Mouse (Mus musculus): ENCODE data around the gene Bloc1s1. TPM values are rescaled to one million over a fixed set of nuclear protein-coding genes. Genes with fewer than 3 reads are reported as not detected.

The Bloc1s1 gene
- polyA plus RNA-seq, 1 experiment = 44.5 TPM

DNA sequence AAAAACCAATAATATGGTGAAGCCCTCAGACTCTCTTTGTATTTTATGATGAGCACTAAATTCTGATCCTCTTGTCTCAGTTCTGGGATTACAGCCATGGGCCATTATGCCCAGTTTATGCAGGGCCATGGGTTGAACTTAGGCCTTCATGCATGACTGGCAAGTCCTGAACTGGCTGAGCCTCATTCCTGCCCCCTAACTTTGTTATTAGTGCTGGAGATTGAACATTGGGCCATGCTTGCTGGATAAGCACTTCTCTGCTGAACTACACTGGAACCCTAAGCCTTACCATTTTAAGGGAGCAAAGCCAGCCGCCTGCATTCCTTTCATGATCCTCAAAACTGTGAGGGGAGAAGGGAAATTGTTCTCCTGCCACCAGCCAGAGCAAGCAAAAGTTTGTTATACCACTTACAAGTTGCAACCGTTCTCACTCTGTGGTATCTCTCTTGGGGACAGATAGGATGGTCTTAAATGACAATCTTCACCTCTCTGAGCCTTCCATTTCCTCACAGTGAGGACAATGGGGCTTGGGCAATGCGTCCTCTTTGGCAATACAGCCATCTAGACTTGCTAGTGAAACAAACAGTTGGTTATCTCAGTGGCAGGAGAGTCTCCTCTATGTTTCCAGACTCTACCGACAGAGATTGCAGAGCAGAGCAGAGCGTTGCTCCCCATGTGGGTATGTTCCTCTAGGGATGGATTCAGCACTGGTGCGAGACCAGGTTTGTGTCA is 23.9 kb downstream of the Bloc1s1 start:
- H3K9me3 ChIP-seq (replicated peaks; ENCODE audit: control insufficient read depth, insufficient read depth, low read length, poor library complexity, severe bottlenecking) = no peaks in the 10 kb centered on the region
- H3K9ac ChIP-seq (ENCODE audit: low read depth, poor library complexity, severe bottlenecking) = no peak overlapping the region
- H3K36me3 ChIP-seq (ENCODE audit: control insufficient read depth, insufficient read depth, low read length, poor library complexity, severe bottlenecking) = no peaks in the 10 kb centered on the region
- TF ChIP-seq POLR2A (IDR thresholded peaks at IDR 0.05; ENCODE audit: insufficient read depth, low read length) = no peak
- no peak for TF ChIP-seq EP300 (IDR thresholded peaks at IDR 0.05; ENCODE audit: insufficient read depth, low read depth, low read length)
- TF ChIP-seq CTCF (IDR thresholded peaks at IDR 0.05; ENCODE audit: low read depth, low read length) = no peak
- H3K4me3 ChIP-seq (ENCODE audit: low read depth, low read length) = no peak overlapping the region
- peak overlapping the region; percentile 40 for H3K27ac ChIP-seq (ENCODE audit: insufficient read depth, low read length)
- H3K27me3 ChIP-seq (ENCODE audit: control insufficient read depth, insufficient read depth, low read length, poor library complexity, severe bottlenecking) = no peaks in the 10 kb centered on the region; the same call in 1 of the 2 replicates
- H3K4me1 ChIP-seq (ENCODE audit: control insufficient read depth, insufficient read depth, low read length) = peaks cover 5% of the 10 kb centered on the region

DNA sequence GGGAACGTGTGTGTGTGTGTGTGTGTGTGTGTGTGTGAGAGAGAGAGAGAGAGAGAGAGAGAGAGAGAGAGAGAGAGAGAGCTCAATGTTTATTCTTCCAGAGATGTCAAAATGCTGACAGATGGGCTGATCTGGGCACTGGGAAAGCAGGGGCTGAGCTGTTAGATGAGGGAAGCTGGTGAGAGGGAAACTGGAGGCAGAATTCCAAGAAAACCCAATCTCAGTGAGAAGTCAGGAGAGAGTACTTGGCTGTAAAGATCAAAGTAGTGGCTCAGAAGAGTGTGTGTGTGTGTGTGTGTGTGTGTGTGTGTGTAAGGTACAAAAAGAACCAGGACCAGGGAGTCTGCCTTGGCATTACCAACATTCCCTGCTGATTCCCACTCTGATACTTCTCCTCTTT is 26.3 kb downstream of the Bloc1s1 start:
- TF ChIP-seq CTCF (IDR thresholded peaks at IDR 0.05; ENCODE audit: low read depth, low read length) (no peak), POLR2A (IDR thresholded peaks at IDR 0.05; ENCODE audit: insufficient read depth, low read length) (no peak), EP300 (IDR thresholded peaks at IDR 0.05; ENCODE audit: insufficient read depth, low read depth, low read length) (no peak)
- H3K4me1 ChIP-seq (ENCODE audit: control insufficient read depth, insufficient read depth, low read length) = peaks cover 3% of the 10 kb centered on the region
- no peaks in the 10 kb centered on the region; the same call in 1 of the 2 replicates for H3K27me3 ChIP-seq (ENCODE audit: control insufficient read depth, insufficient read depth, low read length, poor library complexity, severe bottlenecking)
- no peaks in the 10 kb centered on the region for H3K36me3 ChIP-seq (ENCODE audit: control insufficient read depth, insufficient read depth, low read length, poor library complexity, severe bottlenecking)
- H3K9ac ChIP-seq (ENCODE audit: low read depth, poor library complexity, severe bottlenecking) = no peak overlapping the region
- H3K4me3 ChIP-seq (ENCODE audit: low read depth, low read length) = no peak overlapping the region
- no peaks in the 10 kb centered on the region for H3K9me3 ChIP-seq (replicated peaks; ENCODE audit: control insufficient read depth, insufficient read depth, low read length, poor library complexity, severe bottlenecking)
- H3K27ac ChIP-seq (ENCODE audit: insufficient read depth, low read length) = no peak overlapping the region

DNA sequence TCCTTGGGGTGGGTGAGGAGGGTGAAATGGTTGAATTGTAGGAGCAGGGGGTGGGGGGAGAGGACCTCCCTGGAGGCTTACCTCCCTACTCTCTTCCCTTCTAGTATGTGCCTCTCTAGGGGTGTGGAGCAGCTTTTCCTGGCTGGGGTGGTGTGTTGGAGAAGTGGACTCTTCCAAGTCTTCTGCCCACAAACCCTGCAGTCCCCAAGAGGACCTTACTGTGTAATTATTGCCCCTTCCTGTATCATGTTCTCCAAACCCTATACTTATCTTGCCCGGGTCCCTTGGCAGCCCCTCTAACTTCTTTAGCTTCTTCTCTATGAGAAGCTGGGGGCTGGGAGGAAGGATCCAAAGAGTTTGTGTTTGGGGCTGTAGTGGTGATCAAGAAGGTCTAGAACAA is 27.0 kb downstream of the Bloc1s1 start:
- no peaks in the 10 kb centered on the region for H3K9me3 ChIP-seq (replicated peaks; ENCODE audit: control insufficient read depth, insufficient read depth, low read length, poor library complexity, severe bottlenecking)
- TF ChIP-seq POLR2A (IDR thresholded peaks at IDR 0.05; ENCODE audit: insufficient read depth, low read length) (no peak), CTCF (IDR thresholded peaks at IDR 0.05; ENCODE audit: low read depth, low read length) (no peak), EP300 (IDR thresholded peaks at IDR 0.05; ENCODE audit: insufficient read depth, low read depth, low read length) (no peak)
- H3K27ac ChIP-seq (ENCODE audit: insufficient read depth, low read length) = no peak overlapping the region
- no peaks in the 10 kb centered on the region; the same call in 1 of the 2 replicates for H3K27me3 ChIP-seq (ENCODE audit: control insufficient read depth, insufficient read depth, low read length, poor library complexity, severe bottlenecking)
- H3K4me3 ChIP-seq (ENCODE audit: low read depth, low read length) = no peak overlapping the region
- no peaks in the 10 kb centered on the region for H3K36me3 ChIP-seq (ENCODE audit: control insufficient read depth, insufficient read depth, low read length, poor library complexity, severe bottlenecking)
- no peak overlapping the region for H3K9ac ChIP-seq (ENCODE audit: low read depth, poor library complexity, severe bottlenecking)
- peaks cover 3% of the 10 kb centered on the region for H3K4me1 ChIP-seq (ENCODE audit: control insufficient read depth, insufficient read depth, low read length)

DNA sequence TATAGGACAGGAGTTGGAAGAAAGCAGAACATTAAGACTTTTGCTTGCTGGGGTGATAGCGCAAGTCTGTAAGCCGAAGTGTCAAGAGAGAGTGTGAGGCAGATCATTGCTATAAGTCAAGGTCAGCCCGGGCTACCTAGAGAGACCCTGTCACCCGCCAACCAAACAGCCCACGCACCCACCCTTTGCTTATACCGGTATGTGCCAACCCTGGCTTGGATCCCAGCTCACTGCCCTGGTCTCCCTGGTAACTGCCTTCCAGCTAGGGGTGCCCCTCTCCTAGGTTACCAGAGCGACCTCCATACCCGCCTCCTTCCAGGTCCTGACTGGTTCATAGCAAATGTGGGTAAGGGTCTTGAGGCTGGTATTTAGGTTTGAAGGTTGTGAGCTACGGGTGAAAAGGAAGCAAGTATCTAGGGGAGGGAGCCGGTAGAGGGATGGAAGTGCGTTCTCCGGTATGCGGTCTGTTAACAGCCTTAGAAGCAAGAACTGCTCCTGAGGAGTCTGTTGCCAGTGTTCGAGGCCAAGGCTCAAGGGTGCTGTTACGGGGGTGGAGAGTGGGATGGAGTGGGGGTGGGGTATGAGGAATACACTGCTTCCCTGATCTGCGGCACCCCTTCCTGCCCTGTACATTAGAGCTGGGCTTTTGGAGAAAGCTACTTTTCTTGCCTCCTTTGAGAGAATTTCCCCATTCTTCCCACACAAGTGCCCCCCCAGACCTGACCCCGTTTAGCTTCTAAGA is 27.7 kb downstream of the Bloc1s1 start:
- TF ChIP-seq CTCF (IDR thresholded peaks at IDR 0.05; ENCODE audit: low read depth, low read length) (no peak), POLR2A (IDR thresholded peaks at IDR 0.05; ENCODE audit: insufficient read depth, low read length) (no peak), EP300 (IDR thresholded peaks at IDR 0.05; ENCODE audit: insufficient read depth, low read depth, low read length) (no peak)
- Histone ChIP-seq H3K9me3 (replicated peaks; ENCODE audit: control insufficient read depth, insufficient read depth, low read length, poor library complexity, severe bottlenecking) (no peaks in the 10 kb centered on the region), H3K36me3 (ENCODE audit: control insufficient read depth, insufficient read depth, low read length, poor library complexity, severe bottlenecking) (no peaks in the 10 kb centered on the region), H3K27me3 (ENCODE audit: control insufficient read depth, insufficient read depth, low read length, poor library complexity, severe bottlenecking) (no peaks in the 10 kb centered on the region; the same call in 1 of the 2 replicates), H3K27ac (ENCODE audit: insufficient read depth, low read length) (no peak overlapping the region), H3K9ac (ENCODE audit: low read depth, poor library complexity, severe bottlenecking) (0 out of 2 replicates have a peak overlapping the region, but pooled peaks have one; percentile 24), H3K4me1 (ENCODE audit: control insufficient read depth, insufficient read depth, low read length) (peaks cover 3% of the 10 kb centered on the region), H3K4me3 (ENCODE audit: low read depth, low read length) (peak overlapping the region; percentile 52)

DNA sequence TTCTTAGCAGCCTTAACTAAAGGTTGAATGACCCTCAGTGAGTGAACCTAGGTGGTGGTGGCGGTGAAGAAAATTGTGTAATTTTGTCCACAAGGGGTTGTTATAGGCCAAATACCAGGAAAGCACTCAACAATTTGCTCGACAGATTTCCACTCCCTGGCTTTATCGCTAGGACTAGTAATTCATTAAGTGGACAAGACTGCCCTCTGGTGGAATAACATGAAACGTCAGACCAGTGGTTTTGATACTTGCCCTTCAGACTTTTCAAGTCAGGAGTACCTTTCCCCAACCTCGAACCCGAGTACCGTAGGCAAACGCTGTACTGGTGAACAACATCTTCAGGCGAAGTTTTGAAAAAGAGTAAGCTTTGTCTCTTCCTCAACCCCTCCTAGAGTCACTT is 28.4 kb downstream of the Bloc1s1 start:
- H3K9ac ChIP-seq (ENCODE audit: low read depth, poor library complexity, severe bottlenecking) = no peak overlapping the region
- peaks cover 3% of the 10 kb centered on the region for H3K4me1 ChIP-seq (ENCODE audit: control insufficient read depth, insufficient read depth, low read length)
- TF ChIP-seq CTCF (IDR thresholded peaks at IDR 0.05; ENCODE audit: low read depth, low read length) = peak; percentile 7
- no peak for TF ChIP-seq EP300 (IDR thresholded peaks at IDR 0.05; ENCODE audit: insufficient read depth, low read depth, low read length)

DNA sequence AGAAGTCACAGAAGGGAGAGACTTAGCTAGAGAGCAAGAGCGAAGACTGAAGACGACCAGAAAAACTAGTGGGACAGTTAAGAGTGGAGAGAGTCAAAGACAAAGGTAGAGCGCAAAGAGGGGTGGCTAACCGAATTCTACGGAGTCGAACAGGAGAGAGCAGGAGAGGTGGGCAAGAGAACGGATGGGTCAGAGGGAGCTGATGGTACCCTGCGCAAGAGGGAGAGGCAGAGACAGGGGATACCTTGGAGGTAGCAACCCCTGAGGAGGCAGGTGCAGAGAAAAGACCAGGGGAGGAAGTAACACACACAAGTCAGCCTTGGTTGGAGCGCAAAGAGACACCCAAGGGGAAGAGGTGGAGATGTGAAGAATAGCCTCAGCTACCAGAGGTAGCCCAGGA is 31.6 kb downstream of the Bloc1s1 start:
- TF ChIP-seq POLR2A (IDR thresholded peaks at IDR 0.05; ENCODE audit: insufficient read depth, low read length) (no peak), EP300 (IDR thresholded peaks at IDR 0.05; ENCODE audit: insufficient read depth, low read depth, low read length) (no peak), CTCF (IDR thresholded peaks at IDR 0.05; ENCODE audit: low read depth, low read length) (no peak)
- Histone ChIP-seq H3K9ac (ENCODE audit: low read depth, poor library complexity, severe bottlenecking) (no peak overlapping the region; the same call in 1 of the 2 replicates), H3K36me3 (ENCODE audit: control insufficient read depth, insufficient read depth, low read length, poor library complexity, severe bottlenecking) (no peaks in the 10 kb centered on the region), H3K27me3 (ENCODE audit: control insufficient read depth, insufficient read depth, low read length, poor library complexity, severe bottlenecking) (no peaks in the 10 kb centered on the region; the same call in 1 of the 2 replicates), H3K9me3 (replicated peaks; ENCODE audit: control insufficient read depth, insufficient read depth, low read length, poor library complexity, severe bottlenecking) (no peaks in the 10 kb centered on the region), H3K27ac (ENCODE audit: insufficient read depth, low read length) (no peak overlapping the region), H3K4me3 (ENCODE audit: low read depth, low read length) (peak overlapping the region; percentile 16; the same call in 1 of the 2 replicates), H3K4me1 (ENCODE audit: control insufficient read depth, insufficient read depth, low read length) (peaks cover 3% of the 10 kb centered on the region)

More for the DNA sequence above, 28.4 kb downstream of the Bloc1s1 start:
- H3K27me3 ChIP-seq (ENCODE audit: control insufficient read depth, insufficient read depth, low read length, poor library complexity, severe bottlenecking) = no peaks in the 10 kb centered on the region; the same call in 1 of the 2 replicates
- H3K36me3 ChIP-seq (ENCODE audit: control insufficient read depth, insufficient read depth, low read length, poor library complexity, severe bottlenecking) = no peaks in the 10 kb centered on the region
- no peak overlapping the region for H3K27ac ChIP-seq (ENCODE audit: insufficient read depth, low read length)
- H3K9me3 ChIP-seq (replicated peaks; ENCODE audit: control insufficient read depth, insufficient read depth, low read length, poor library complexity, severe bottlenecking) = no peaks in the 10 kb centered on the region
- peak overlapping the region; percentile 52; the same call in 1 of the 2 replicates for H3K4me3 ChIP-seq (ENCODE audit: low read depth, low read length)
